Mouse (Mus musculus): ENCODE data around the gene Rnf212. TPM values are rescaled to one million over a fixed set of nuclear protein-coding genes. Genes with fewer than 3 reads are reported as not detected.
"Not testable (repeated sequence)": the region's sequence is repeated elsewhere in the genome, so short reads cannot be mapped to it uniquely, and the experiment has no call there.

Gene Rnf212
- total RNA-seq (2021), result not detected
- long read RNA-seq, experiment 1, result 0 reads
- long read RNA-seq, experiment 2, result 0 reads

DNA sequence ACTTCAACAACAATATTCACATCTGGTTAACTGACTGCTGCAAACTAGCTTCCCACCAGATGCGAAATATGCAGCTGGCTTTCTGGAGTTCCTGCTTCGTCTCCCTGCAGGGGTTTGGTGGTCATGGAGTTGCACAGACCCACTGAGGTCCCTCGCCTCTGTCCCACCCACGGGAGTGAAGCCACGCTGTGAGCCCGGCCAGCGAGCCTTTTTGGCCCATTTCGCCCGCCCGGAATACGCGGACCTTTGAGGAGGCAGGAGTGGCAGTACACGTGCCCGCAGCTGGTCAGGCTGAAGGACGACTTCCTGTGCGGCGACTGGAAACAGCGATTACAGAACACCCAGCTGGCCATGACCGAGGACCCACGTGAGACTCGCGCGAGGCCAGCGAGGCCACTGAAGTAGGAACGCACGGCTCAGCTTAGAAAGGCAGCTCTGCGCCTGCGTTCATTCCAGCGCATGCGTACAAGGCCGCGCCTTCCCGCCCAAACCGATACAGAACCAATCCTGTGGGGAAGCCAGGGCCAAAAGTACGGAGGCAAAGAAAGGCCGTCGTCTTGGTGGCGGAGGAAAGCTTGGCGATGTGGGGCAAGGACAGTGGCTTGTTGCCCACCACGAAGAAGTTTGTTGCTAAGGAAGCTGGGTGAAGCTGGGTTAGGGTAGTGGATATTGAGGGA, at the start of gene Rnf212:
Rnf212 (minus strand) TSS at position 353 of the 677 bp plus-strand sequence.
- no peak for DNase-seq (ENCODE audit: low spot score in 2 of 2)

DNA sequence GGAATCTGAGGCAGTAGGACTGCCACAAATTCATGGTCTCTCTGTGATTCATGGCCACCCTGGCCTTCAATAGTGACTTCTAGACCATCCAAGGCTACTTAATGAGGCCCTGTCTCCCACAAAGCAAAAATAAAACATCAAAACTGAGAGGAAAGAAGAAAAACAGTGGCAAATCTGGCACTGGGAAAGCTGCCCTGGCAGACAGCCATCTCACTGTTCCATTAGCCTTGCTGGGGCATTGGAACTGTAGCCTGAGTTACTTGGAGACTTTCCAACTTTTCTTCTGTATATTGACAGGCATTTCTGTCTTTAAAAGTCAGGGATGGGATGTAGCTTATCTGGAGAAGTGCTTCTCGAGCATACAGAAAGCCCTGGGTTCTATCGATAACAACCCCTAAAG, 48.5 kb upstream of the Rnf212 start:
- DNase-seq (ENCODE audit: low spot score in 2 of 2), result no peak

DNA sequence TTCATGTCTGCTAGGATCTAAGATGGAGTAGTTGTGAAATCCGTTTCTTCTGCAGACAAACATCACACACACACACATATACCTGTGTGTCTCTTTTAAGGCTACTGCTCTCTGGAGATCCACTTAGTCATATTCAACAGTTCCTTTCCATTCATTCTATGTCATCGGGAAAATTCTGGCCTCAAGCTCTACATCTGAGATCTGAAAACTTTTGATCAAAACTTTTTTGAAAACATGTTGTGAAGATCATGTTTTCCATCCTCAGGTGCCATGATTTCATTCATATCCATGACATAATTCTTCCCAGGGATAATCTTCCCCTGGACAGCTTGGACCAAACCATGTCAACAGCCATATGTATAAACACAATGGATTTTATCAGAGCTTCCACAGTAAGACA, 34.0 kb upstream of the Rnf212 start, which contains the start of gene Vmn2r8:
Vmn2r8 (minus strand) TSS at position 101 of the 400 bp plus-strand sequence.
- not testable (repeated sequence) for DNase-seq (ENCODE audit: low spot score in 2 of 2)

DNA sequence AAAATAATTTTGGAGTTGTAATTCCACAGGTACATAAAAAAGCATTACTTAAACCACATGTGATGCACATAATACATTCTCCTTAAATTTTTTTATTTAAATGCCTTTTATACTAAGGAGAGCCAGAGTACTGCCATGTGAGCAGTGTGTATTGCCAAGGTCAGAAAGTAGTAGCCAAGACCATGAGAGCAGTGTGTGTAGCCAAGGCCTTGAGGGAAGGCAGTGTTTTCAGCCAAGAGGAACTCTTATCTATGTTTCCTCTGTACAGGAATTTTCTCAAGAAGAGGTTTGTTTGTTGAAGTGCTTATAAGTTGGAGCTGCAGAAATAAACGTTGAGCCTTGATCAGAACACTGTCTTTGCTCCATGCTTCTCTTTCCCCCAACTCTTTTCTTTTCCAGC, 28.9 kb upstream of the Rnf212 start:
- DNase-seq (ENCODE audit: low spot score in 2 of 2), result no peak

DNA sequence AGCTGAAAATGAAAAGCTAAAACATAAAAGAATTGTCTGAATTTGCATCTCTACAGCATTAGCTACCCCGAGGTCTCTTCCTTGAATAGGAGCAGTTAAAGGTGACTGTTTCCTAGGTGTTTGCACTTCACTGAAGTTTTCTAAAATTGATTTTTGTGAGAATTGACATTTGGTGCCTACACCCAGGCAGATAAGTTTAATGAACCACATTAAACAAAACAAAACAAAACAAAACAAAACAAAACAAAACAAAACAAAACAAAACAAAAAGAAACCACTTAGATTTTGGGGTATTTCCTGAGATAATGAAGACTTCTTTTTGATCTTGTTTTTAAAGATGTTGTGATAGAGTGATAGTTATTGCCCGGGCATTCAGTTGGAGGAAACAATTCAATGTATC, 20.5 kb upstream of the Rnf212 start, which contains the start of gene Tmed11:
Tmed11 (minus strand) TSS at position 101 of the 400 bp plus-strand sequence.
- DNase-seq (ENCODE audit: low spot score in 2 of 2), result not testable (repeated sequence)

DNA sequence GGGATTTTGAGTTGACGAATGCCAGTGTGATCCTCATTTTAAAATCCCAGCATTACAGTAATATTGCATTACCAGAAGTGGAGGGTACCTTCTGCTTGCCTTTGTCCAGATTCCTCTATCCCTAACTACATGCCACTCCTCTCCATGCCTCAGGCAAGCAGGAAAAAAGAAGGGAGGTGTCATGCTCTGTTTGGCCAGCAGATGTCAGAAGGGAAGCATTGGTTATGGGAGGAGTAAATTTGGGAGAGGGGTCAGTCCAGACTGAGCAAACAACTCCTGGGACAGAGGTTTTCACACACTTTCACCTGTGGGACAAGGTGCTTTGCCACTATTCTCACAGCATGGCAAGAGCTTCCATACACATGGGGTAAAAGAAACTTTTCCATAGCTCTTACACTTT, 15.6 kb upstream of the Rnf212 start:
- peak in 1 of 2 experiments; percentile 5 for DNase-seq (ENCODE audit: low spot score in 2 of 2)

DNA sequence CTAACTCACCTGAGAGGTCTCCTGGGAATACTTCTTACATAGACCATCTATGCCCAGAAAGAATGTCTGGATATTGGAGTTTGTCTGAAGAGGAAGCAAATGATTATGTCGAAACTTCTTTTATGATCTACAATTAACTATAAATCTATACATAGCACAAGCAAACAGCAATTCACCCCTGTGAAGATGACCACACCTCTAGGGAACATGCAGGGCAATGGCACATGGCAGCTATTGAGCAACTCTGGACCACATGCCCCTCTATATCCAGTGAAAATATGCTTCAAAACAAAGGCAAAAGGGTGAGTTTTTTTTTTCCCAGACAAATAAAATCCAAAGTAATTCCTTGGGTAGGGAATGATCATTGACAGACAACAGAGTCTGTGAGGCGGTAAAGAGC, 14.8 kb downstream of the Rnf212 start:
- no peak for DNase-seq (ENCODE audit: low spot score in 2 of 2)

DNA sequence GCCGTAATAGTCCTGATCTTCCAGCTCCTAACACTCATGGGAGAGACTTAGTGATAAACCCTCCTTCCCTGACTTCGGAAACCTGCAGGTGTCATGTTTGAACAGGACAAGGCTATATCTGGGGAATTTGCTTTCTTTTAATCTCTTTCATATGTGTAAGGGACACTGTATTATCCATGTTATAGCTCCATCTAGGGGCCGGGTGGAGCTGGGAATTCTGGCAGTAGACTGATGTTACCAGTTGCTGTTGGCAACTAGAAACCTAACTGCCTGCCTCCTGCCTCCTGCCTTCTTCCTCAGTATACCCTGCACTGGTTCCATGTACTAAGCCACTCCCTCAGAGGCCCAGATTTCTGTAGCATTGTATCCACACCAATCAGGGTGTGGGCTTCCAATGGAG, 16.4 kb downstream of the Rnf212 start:
- DNase-seq (ENCODE audit: low spot score in 2 of 2), result peak; percentile 8 to 45

DNA sequence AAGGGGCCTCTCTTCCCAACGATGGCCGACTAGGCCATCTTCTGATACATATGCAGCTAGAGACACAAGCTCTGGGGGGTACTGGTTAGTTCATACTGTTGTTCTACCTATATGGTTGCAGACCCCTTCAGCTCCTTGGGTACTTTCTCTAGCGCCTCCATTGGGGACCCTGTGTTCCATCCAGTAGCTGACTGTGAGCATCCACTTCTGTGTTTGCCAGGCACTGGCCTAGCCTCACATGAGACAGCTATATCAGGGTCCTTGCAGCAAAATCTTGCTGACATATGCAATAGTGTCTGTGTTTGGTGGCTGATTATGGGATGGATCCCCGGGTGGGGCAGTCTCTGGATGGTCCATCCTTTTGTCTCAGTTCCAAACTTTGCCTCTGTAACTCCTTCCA, 23.5 kb downstream of the Rnf212 start:
- not testable (repeated sequence) for DNase-seq (ENCODE audit: low spot score in 2 of 2)

DNA sequence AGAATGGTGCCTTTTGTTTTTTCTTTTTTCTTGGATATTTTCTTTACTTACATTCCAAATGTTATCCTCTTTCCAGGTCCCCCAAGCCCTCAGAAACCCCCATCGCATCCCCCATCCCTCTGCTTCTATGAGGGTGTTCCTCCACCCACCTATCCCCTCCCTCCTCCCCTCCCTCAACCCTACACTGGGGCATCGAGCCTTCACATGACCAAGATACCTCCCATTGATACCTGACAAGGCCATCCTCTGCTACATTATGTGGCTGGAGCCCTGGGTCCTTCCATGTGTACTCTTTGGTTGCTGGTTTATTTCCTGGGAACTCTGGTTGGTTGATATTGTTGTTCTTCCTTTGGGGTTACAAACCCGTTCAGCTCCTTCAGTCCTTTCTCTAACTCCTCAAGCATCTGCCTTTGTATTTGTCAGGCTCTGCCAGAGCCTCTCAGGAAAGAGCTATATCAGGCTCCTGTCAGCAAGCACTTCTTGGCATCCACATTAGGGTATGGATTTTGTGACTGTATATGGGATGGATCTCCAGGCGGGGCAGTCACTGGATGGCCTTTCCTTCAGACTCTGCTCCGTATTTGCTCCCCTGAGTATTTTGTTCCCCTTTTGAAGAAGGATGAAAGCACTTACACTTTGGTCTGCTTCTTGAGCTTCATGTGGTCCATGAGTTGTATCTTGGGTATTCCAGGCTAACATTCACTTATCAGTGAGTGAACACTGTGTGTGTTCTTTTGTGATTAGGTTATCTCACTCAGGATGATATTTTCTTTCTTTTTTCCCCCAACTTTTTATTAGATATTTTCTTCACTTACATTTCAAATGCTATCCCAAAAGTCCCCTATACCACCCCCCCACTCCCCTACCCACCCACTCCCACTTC, 24.2 kb downstream of the Rnf212 start:
- no peak for DNase-seq (ENCODE audit: low spot score in 2 of 2)

DNA sequence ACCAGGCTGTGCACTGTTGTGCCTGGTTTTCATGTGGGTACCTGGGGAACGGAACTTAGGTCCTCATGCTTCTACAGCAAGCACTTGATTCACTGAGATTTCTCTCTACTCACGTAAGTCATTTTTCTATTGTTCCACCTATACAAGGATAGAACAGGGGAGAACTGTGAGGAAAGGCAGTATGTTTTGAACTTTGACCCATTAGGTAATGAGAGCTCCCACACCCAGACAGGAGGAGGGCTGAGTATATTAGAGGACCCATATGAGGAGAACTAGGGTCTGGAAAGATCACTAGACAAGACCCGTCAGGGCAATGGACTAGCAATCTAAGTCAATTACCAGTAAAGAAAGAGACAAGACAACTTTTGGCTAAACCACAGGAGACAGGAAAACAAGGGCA, 30.2 kb downstream of the Rnf212 start:
- no peak for DNase-seq (ENCODE audit: low spot score in 2 of 2)

DNA sequence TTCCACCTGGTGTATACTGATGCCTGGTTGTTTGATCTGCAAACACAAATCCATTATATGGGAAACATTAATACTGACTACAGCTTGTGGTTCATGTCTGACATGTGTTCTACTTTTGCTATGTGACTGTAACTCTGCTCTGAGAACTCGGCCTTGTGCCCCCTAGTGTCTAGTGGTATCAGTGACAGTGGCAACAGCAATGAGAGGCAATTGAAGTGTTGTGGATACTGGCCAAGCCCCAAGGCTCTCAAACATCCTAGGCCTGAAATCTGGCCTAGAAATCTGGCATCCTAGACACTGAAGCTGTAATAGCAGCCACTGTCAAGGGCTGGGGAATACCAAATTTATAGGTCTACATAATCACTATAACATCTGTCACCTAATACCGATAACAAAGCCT, 30.9 kb downstream of the Rnf212 start:
- no peak for DNase-seq (ENCODE audit: low spot score in 2 of 2)

DNA sequence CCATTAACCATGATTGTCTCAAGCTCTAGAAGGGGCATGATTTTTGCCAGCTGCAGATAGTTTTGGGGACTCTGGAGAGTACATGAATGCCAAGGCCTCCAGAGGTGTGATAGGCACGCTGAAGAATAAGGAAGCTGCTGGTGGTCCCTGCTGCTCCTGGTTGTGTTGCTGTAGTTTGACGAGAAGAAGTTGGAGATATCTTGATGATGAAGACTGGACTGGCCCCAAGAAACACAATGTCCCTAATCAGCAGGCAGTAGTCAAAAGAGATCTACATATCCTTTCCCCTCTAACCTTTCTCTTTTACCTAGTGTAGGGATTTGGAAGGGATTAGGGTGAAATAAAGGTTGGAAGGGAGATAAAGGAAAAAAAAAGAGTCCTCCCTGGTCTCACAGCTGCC, 32.2 kb downstream of the Rnf212 start:
- DNase-seq (ENCODE audit: low spot score in 2 of 2), result no peak

DNA sequence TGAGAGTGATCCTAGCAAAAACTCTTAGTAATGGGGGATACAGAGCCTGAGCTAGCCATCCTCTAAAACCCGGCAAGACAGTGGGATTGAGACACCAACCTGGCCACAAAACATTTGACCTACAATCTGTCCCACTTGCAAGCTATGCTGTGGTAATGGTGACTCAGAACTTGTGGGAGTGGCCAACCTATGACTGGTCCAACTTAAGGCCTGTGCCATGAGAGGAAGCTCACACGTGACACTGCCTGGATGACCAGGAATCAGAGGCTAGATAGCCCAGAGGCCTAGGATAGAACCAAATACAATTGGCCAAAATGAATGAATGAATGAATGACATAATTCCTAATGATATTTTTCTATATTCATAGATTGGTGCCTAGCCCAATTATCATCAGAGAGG, 32.9 kb downstream of the Rnf212 start:
- no peak for DNase-seq (ENCODE audit: low spot score in 2 of 2)

DNA sequence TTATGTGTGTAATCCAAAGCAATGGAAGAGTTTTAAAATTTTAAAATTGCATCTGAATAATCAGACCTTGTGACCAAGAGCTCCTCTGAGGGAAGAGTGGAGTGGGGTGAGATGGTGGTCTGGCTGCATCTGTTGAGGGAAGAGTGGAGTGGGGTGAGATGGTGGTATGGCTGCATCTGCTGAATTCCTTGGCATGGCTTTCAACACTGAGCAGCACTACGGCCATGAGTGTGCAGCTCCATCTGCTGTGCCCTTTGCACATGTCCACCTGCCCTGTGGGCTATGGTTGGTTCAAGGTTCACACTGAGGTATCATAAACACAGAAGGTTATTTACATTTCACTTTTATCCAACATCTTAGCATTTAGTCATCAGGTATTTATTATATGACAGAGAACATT, 47.4 kb downstream of the Rnf212 start:
- DNase-seq (ENCODE audit: low spot score in 2 of 2), result no peak

DNA sequence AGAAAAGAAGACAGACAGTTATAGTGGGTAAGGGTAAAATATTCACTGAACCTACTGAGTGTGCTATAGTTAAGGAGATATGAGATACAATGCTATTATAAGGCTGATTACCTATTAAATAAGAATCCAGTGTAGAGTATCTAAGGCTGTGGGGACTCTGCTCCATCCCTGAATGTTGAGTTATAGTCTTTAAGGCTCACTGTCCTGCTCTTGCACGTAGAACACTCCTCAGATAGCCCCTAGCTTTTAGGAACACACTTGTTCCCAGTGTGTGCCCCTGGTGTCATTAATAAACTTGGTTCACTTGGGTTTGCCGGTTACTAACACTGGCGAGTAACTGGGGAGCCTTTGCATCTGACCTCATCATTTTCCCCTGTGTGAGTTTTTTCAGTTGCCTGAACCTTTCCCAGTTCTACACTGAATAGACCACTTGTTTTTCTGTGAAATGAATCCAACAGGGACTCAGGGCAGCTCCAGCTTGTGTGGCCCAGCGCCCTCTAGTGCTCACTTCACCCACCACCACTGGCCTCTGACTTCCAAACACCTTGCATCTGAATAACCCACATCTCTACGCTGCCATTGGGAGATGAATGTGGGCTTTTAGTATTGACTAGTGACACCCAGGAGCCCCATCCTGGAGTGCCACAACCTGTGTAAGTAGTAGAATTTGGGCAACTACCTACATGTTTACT, 48.1 kb downstream of the Rnf212 start:
- peak; percentile 65 to 85 for DNase-seq (ENCODE audit: low spot score in 2 of 2)

DNA sequence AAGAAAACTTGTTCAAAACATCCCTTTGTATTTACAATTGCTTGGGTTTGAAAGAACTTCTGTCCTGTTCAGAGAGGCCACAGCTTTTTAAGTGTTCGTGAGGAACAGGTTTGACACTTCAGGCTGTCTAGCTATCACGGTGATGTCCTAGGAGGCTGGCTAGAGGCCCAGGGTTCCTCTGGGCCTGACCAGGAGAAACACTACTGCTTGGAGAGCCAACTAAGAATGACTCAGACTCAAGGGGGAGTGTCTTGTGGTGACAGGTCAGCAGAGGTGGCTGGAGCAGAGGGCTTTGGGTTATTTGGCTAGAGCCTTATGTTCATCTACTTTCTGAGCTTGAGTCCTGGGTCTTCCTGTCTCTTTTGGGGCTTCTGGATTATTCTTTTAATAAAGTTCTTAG, 50.8 kb downstream of the Rnf212 start:
- no peak for DNase-seq (ENCODE audit: low spot score in 2 of 2)

DNA sequence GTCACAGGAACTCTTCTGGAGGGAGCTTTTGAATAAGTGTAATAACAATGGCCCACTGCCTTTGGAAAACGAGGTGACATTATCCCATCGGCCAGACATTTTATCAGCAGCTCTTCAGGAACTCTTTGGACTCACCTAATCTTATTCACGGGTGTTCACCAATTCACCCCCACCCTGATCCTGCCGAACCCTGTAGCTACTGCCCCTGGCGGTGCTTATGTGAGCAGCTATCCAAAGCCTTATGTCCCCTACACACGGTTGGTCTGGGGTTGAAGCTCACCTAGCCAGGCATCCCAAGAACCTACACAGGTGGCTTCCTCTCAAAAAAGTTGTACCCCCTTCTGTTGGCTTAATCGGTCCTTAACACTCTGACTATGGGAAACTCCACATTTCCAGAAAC, 55.0 kb downstream of the Rnf212 start:
- DNase-seq (ENCODE audit: low spot score in 2 of 2), result no peak

DNA sequence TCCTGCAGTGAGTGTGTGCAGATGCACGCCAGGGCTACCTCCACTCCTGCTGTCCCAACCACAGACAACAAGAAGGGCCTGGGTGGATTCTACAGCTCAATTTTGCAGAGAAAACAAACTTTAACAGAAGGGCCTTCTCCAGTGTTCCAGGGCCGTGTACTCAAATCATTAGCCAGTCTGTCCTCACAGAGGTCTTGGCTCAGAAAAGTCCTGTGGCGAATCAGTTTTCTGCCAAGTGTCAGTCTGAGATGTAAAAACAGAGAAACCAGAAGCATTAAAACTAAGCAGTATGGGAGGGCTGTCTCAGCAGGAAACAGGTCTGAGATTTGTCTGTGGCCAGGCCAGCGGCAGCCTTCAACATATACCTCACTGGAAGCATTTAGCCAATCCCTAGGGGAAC, 56.7 kb downstream of the Rnf212 start:
- peak in 1 of 2 experiments; percentile 42 for DNase-seq (ENCODE audit: low spot score in 2 of 2)

DNA sequence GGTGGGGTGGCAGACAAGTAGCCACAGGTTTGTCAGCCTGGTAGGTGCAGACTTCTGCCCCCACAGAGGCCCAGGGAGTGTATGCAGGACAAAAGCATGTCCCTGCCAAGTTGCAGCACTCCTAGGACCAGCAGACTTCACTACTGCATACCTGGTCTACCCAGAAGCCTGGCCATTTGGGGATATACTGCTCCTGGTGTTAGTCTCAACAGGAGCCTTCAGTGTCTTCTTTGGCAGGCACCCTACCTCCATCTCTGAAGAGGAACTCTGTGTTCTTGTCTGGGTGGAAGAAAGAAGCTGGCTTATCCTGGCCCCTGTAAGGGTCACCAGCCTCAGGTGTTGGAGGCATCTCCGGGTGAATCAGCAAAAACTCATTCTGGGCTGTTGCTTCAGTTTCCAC, 58.8 kb downstream of the Rnf212 start:
- no peak for DNase-seq (ENCODE audit: low spot score in 2 of 2)

DNA sequence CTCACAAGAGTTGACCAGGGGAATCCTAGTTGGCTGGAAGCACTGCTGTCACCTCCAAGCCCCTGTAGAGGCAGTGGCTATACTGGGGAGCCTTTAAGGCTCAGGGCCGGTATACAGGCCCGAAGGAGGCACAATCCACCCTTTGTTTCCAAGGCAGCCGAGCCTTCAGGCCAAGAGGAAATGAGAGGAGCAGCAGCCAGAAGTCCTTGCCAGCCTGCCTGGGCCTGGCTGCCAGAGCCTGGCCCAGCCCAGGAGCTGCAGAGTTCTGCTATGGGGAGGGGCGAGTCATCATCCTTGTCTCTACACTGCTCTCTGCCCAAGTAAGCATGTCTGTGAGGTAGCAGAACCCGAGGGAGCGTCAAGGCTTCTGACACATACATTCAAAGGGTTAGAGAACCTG, 60.6 kb downstream of the Rnf212 start:
- peak in 1 of 2 experiments; percentile 74 for DNase-seq (ENCODE audit: low spot score in 2 of 2)

DNA sequence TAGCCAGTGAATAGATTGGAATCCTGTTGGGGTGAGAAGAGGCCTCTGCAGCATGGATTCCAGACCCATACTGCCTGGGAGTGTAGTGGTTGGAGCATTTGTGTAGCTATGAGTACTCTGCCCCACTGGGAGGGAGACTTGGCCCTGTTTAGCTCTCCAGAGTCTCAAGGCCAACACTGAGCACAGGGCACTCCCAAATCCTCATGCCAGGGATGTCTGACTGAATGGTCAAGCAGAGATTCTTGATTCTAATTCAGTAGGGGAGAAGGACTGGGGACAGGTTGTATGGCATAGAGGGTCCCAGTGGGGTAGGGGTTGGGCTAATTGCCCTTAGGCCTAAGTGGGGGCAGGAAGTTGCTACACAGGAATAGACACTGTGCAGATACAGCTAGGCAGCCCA, 61.1 kb downstream of the Rnf212 start:
- DNase-seq (ENCODE audit: low spot score in 2 of 2), result no peak

All from layer of hippocampus, postnatal 14 days (tissue).